Mouse (Mus musculus): ENCODE results near the gene Ppp2r5b.

GRCm38 (mm10) chr19:6285226-6285625, 49.6 kb upstream of the Ppp2r5b start:
- TF ChIP-seq CTCF (IDR thresholded peaks at IDR 0.05; ENCODE audit: extremely low read depth, insufficient read depth, low read length) = no peak
- TF ChIP-seq POLR2A (IDR thresholded peaks at IDR 0.05; ENCODE audit: extremely low read depth, insufficient read depth, low read length) = no peak

Data from cortical plate, adult 2 months (tissue).